Mouse (Mus musculus) midbrain, embryonic 16.5 days (tissue): Measurements from ENCODE around the gene Agpat4. TPM values are rescaled to one million over a fixed set of nuclear protein-coding genes. Genes with fewer than 3 reads are reported as not detected.

Experiments
- ATAC-seq: fragments of 200-750 bp; cut with Nextera tagmentation; 2 replicates; pipeline ENCODE4 v1.8.0; 2017; ENCODE audit warnings: moderate TSS enrichment
- H3K27ac ChIP-seq: fragments of 300-500 bp; sonication (generic); 2 replicates; pipeline ENCODE4 v1.5.1; 2014; ENCODE audit warnings: mild to moderate bottlenecking, low read length, mixed read lengths
- H3K27me3 ChIP-seq: fragments of 300-500 bp; sonication (generic); 2 replicates; pipeline ENCODE4 v1.6.1; 2014; ENCODE audit warnings: low read depth, low read length, mixed read lengths; ENCODE audit not compliant: control insufficient read depth, insufficient read depth
- H3K36me3 ChIP-seq: fragments of 300-500 bp; sonication (generic); 2 replicates; pipeline ENCODE4 v1.6.1; 2014; ENCODE audit warnings: mild to moderate bottlenecking, low read length, moderate library complexity, mixed read lengths; ENCODE audit not compliant: control insufficient read depth, insufficient read depth
- H3K4me1 ChIP-seq: fragments of 300-500 bp; sonication (generic); 2 replicates; pipeline ENCODE4 v1.6.1; 2014; ENCODE audit warnings: mild to moderate bottlenecking, low read length, mixed read lengths; ENCODE audit not compliant: control insufficient read depth, insufficient read depth
- H3K4me2 ChIP-seq: fragments of 300-500 bp; sonication (generic); 2 replicates; pipeline ENCODE4 v1.6.1; 2014; ENCODE audit warnings: mild to moderate bottlenecking, low read length, mixed read lengths
- H3K4me3 ChIP-seq: fragments of 300-500 bp; sonication (generic); 2 replicates; pipeline ENCODE4 v1.5.1; 2014; ENCODE audit warnings: low read depth, mild to moderate bottlenecking, low read length, moderate library complexity, mixed read lengths
- H3K9ac ChIP-seq: fragments of 300-500 bp; sonication (generic); 2 replicates; pipeline ENCODE4 v1.6.1; 2014; ENCODE audit warnings: low read depth, low read length, mixed read lengths
- H3K9me3 ChIP-seq: fragments of 300-500 bp; sonication (generic); replicated peaks from 2 replicates; pipeline ENCODE4 v1.6.1; 2014; ENCODE audit warnings: mild to moderate bottlenecking, low read length, mixed read lengths; ENCODE audit not compliant: control insufficient read depth, poor library complexity, severe bottlenecking
- WGBS: fragments of 180-500 bp; shearing (Covaris S2); extraction: QIAGEN DNeasy Blood & Tissue Kit; methylation state at CpG from one replicate; pipeline ENCODE4 v1.1.7; 2014; 5-methylcytosine and 5-hydroxymethylcytosine counted together
- polyA plus RNA-seq: library from polyadenylated mRNA; unstranded; fragments of >200 nt; fragmentation: Nextera tagmentation; extraction: Ambion mirVana; gene quantifications from 2 replicates; pipeline ENCODE4 v1.2.1, GENCODE M21; 2015

Gene Agpat4
- polyA plus RNA-seq, 1 experiment from 2014 or later = 68.3 TPM

- Histone ChIP-seq H3K4me2 (no peak overlapping the region), H3K27me3 (no peaks in the 10 kb centered on the region), H3K9me3 (no peaks in the 10 kb centered on the region), H3K4me3 (no peak overlapping the region), H3K9ac (no peak overlapping the region), H3K36me3 (0 out of 2 replicates have a peak, but pooled peaks cover 4% of the 10 kb centered on the region), H3K27ac (no peak overlapping the region), H3K4me1 (peaks cover 16% of the 10 kb centered on the region; the same call in 1 of the 2 replicates)
- peak; percentile 40; the same call in 1 of the 2 replicates for ATAC-seq
- 61% methylated on average over 15 of the region's 15 CpGs for WGBS
Observed at GRCm38 (mm10) chr17:12203414-12203897, 85.0 kb downstream of the Agpat4 start.

- 72% methylated on average over 3 of the region's 3 CpGs for WGBS
- Histone ChIP-seq H3K36me3 (no peaks in the 10 kb centered on the region), H3K4me2 (no peak overlapping the region), H3K27ac (no peak overlapping the region), H3K9ac (no peak overlapping the region), H3K9me3 (no peaks in the 10 kb centered on the region), H3K4me3 (no peak overlapping the region), H3K27me3 (no peaks in the 10 kb centered on the region), H3K4me1 (peaks cover 16% of the 10 kb centered on the region; the same call in 1 of the 2 replicates)
- no peak for ATAC-seq
Observed at GRCm38 (mm10) chr17:12204246-12204645, 85.7 kb downstream of the Agpat4 start.

GRCm38 (mm10) chr17:12204689-12205014 lies 86.1 kb downstream of the Agpat4 start:
- H3K4me2 ChIP-seq = no peak overlapping the region
- no peak overlapping the region for H3K4me3 ChIP-seq
- no peak for ATAC-seq
- no peaks in the 10 kb centered on the region for H3K36me3 ChIP-seq
- H3K27me3 ChIP-seq = no peaks in the 10 kb centered on the region
- no peak overlapping the region for H3K9ac ChIP-seq
- WGBS = 91% methylated on average over 3 of the region's 3 CpGs
- H3K27ac ChIP-seq = no peak overlapping the region
- H3K9me3 ChIP-seq = no peaks in the 10 kb centered on the region
- H3K4me1 ChIP-seq = peaks cover 16% of the 10 kb centered on the region; the same call in 1 of the 2 replicates

DNA sequence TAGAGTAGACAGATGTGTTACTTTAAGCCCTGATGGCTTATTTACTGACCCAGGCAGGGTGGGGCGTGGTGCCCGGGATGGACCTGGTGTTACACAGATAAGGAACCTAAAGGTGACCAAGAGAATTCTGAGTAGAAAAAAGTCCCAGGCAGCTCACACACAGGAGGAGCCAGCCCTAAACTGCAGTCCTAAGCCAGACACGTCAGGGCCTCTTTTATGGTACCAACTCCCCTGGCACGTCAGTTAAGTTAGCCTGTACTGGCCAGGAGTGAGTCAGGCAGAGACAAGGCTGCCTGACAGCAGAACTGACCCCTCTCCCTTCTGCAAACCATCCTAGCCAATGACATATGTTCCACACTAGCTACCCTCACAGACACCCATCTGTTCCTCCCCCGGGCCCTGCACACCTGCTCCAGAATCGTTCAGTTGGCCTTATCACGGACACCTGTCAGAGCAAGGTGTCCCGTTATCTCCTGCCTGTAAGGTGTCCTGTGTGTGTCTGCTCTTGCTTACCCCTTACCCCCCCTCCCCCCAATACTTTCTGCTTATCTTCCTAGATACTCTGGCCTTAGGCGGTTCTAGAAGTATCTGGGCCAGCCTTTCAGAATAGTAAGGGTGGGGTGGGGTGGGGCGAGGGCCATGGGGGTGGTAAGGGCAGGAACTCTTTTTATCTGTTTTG lies 86.7 kb downstream of the Agpat4 start:
- no peak overlapping the region for H3K4me2 ChIP-seq
- no peak overlapping the region for H3K9ac ChIP-seq
- no peaks in the 10 kb centered on the region for H3K27me3 ChIP-seq
- H3K27ac ChIP-seq = no peak overlapping the region
- peaks cover 16% of the 10 kb centered on the region; the same call in 1 of the 2 replicates for H3K4me1 ChIP-seq
- ATAC-seq = no peak
- H3K4me3 ChIP-seq = no peak overlapping the region
- no peaks in the 10 kb centered on the region for H3K36me3 ChIP-seq
- H3K9me3 ChIP-seq = no peaks in the 10 kb centered on the region
- WGBS = 76% methylated on average over 10 of the region's 10 CpGs

DNA sequence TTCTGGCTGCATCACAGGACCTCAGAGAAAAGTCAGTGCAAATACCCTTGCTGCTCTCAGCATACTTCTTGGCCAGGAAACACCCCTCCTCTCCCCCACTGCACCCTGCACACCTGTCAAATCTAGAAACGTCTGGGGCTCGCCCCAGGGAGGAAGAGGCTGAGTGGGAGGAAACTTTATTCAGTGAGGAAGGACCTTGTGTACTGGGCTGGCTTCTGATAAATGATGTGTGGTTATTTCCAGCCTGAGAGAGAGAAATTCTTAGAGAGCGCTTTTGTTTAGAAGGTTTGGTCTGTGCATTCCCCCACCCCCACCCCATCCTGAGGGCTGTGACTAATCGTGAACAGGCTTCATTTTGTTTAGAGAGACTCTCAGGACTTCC lies 87.2 kb downstream of the Agpat4 start:
- Histone ChIP-seq H3K9me3 (no peaks in the 10 kb centered on the region), H3K4me3 (no peak overlapping the region), H3K27me3 (no peaks in the 10 kb centered on the region), H3K27ac (no peak overlapping the region), H3K36me3 (no peaks in the 10 kb centered on the region), H3K9ac (no peak overlapping the region), H3K4me1 (peaks cover 16% of the 10 kb centered on the region; the same call in 1 of the 2 replicates), H3K4me2 (no peak overlapping the region)
- ATAC-seq = no peak
- WGBS = 40% methylated on average over 4 of the region's 4 CpGs

DNA sequence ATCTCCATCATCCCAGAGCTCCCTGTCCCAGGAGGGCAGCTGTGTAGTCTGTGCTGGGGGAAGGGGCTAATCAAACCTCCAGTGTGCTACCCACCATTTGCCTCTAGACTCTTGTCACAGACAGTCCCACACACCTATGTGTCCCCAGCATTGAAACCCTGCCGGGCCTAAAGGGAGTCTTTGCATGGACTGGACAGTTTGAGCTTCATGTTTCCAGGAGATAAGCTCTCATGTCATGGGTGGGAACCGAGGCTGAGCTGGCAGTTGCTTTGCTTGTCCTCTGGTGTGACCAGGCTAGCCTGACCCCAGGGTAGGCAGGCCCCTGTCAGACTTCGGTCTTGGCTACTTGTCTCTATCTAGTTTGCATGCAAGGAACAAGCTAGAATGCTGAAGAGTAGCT lies 87.7 kb downstream of the Agpat4 start:
- Histone ChIP-seq H3K4me1 (peaks cover 16% of the 10 kb centered on the region; the same call in 1 of the 2 replicates), H3K9me3 (no peaks in the 10 kb centered on the region), H3K27ac (no peak overlapping the region), H3K9ac (no peak overlapping the region), H3K4me2 (no peak overlapping the region), H3K27me3 (no peaks in the 10 kb centered on the region), H3K36me3 (no peaks in the 10 kb centered on the region), H3K4me3 (no peak overlapping the region)
- ATAC-seq = no peak
- 76% methylated on average over 3 of the region's 3 CpGs for WGBS

- peaks cover 16% of the 10 kb centered on the region; the same call in 1 of the 2 replicates for H3K4me1 ChIP-seq
- 7% methylated on average over 1 of the region's 1 CpGs for WGBS
- no peak overlapping the region for H3K27ac ChIP-seq
- no peak overlapping the region for H3K9ac ChIP-seq
- no peaks in the 10 kb centered on the region for H3K27me3 ChIP-seq
- no peak overlapping the region for H3K4me3 ChIP-seq
- no peaks in the 10 kb centered on the region for H3K9me3 ChIP-seq
- H3K4me2 ChIP-seq = no peak overlapping the region
- no peaks in the 10 kb centered on the region for H3K36me3 ChIP-seq
- ATAC-seq = no peak
Observed at GRCm38 (mm10) chr17:12207022-12207548, 88.6 kb downstream of the Agpat4 start.

DNA sequence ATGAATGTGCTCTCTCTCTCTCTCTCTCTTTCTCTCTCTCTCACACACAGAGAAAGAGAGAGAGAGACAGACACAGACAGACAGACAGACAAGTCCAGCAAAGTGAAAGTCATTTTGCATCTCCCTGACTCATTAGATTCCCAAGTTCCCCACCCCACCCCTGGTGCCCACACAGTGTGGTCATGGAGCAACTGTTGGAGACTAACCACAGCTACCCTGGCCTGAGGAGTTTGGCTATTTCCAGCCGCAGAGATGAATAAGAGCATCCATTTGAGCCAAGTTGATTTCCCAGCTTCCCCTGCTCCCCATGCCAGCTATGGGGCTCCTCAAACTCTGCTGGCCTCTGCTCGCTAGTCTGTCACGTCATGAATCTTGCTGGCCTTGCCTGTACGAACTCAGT lies 91.0 kb downstream of the Agpat4 start:
- no peak overlapping the region for H3K4me2 ChIP-seq
- no peaks in the 10 kb centered on the region for H3K9me3 ChIP-seq
- H3K4me3 ChIP-seq = no peak overlapping the region
- no peak for ATAC-seq
- no peaks in the 10 kb centered on the region for H3K27me3 ChIP-seq
- peaks cover 11% of the 10 kb centered on the region; the same call in 1 of the 2 replicates for H3K36me3 ChIP-seq
- peaks cover 12% of the 10 kb centered on the region; the same call in 1 of the 2 replicates for H3K4me1 ChIP-seq
- no peak overlapping the region for H3K9ac ChIP-seq
- 87% methylated on average over 4 of the region's 4 CpGs for WGBS
- no peak overlapping the region for H3K27ac ChIP-seq

DNA sequence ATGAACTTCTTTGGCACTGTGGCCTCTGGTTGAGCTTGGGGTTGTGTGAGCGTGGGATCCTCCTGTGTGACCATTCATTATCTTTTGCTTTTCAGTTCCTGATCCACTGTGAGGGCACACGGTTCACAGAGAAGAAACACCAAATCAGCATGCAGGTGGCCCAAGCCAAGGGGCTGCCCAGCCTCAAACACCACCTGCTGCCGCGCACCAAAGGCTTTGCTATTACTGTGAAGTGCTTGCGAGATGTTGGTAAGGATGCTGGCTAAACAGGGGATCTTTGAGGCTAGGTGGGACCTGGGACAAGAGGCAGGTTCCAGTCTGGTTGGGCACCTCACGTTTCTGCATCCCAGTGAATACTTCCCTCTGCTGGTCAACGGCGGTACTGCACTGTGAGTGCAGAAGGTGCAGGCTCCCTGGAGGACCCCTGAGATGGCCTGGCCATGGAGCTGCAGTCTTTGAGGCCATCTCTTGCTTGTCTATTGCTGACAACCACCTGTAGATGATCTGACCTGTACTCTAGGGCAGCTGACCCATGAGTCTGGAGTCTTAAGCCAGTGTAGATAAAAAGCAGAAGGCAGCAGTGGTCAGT lies 92.1 kb downstream of the Agpat4 start:
- H3K27ac ChIP-seq = no peak overlapping the region
- H3K4me3 ChIP-seq = no peak overlapping the region
- no peak overlapping the region for H3K9ac ChIP-seq
- peaks cover 9% of the 10 kb centered on the region; the same call in 1 of the 2 replicates for H3K4me1 ChIP-seq
- H3K27me3 ChIP-seq = no peaks in the 10 kb centered on the region
- no peaks in the 10 kb centered on the region for H3K9me3 ChIP-seq
- WGBS = 34% methylated on average over 8 of the region's 8 CpGs
- ATAC-seq = 0 out of 2 replicates have a peak, but pooled peaks have one; percentile 4
- H3K4me2 ChIP-seq = no peak overlapping the region
- peaks cover 12% of the 10 kb centered on the region; the same call in 1 of the 2 replicates for H3K36me3 ChIP-seq
